11 mouse cellular contexts compared by ENCODE assay signal in genomic region chr19:55469301-55470051, GRCm38 (mm10).
DNase-seq lines count a peak whose midpoint lies in the region; ATAC-seq lines count a peak whose summit lies in the region.
"Had no signal": no experiment of that assay in that cellular context is flagged by ENCODE, and none has a peak within 500 bp of the region (broad histone marks: within the 10 kb centered on the region; RNA-seq: fewer than 3 reads in every experiment).

No protein-coding gene starts in this region.

- peak; percentile 60 for ATAC-seq in forebrain, embryonic 14.5 days
- no peak for ATAC-seq in hindbrain, embryonic 14.5 days (ENCODE audit: low FRiP score)
- ATAC-seq in neural tube, embryonic 12.5 days (ENCODE audit: low FRiP score, low read depth): no peak

- H3K27ac ChIP-seq in forebrain, embryonic 14.5 days (ENCODE audit: low read depth, low read length): 0 out of 2 replicates have a peak overlapping the region, but pooled peaks have one; percentile 23
- H3K27ac ChIP-seq in hindbrain, embryonic 14.5 days: no peak overlapping the region
- no peak overlapping the region for H3K27ac ChIP-seq in neural tube, embryonic 12.5 days

- H3K4me3 ChIP-seq in forebrain, embryonic 14.5 days (ENCODE audit: low read depth, low read length): no peak overlapping the region
- H3K4me3 ChIP-seq in hindbrain, embryonic 14.5 days (replicated peaks; ENCODE audit: low read length): no peak overlapping the region
- no peak overlapping the region for H3K4me3 ChIP-seq in neural tube, embryonic 12.5 days

- no peaks in the 10 kb centered on the region for H3K9me3 ChIP-seq in forebrain, embryonic 14.5 days (replicated peaks; ENCODE audit: control insufficient read depth, low read length)
- no peaks in the 10 kb centered on the region for H3K9me3 ChIP-seq in hindbrain, embryonic 14.5 days (ENCODE audit: control insufficient read depth, low read length)
- no peaks in the 10 kb centered on the region for H3K9me3 ChIP-seq in neural tube, embryonic 12.5 days

- H3K36me3 ChIP-seq in forebrain, embryonic 14.5 days (ENCODE audit: control insufficient read depth, insufficient read depth, low read length): no peaks in the 10 kb centered on the region
- no peaks in the 10 kb centered on the region for H3K36me3 ChIP-seq in hindbrain, embryonic 14.5 days (replicated peaks; ENCODE audit: control insufficient read depth, insufficient read depth)
- H3K36me3 ChIP-seq in neural tube, embryonic 12.5 days: no peaks in the 10 kb centered on the region

- whole genome bisulfite sequencing in forebrain, embryonic 14.5 days: 41% methylated on average over 21 of the region's 21 CpGs
- 50% methylated on average over 21 of the region's 21 CpGs for WGBS in hindbrain, embryonic 14.5 days
- WGBS in neural tube, embryonic 12.5 days: 59% methylated on average over 21 of the region's 21 CpGs

- DNase-seq in layer of hippocampus, adult 11-12 months (ENCODE audit: low spot score): peak; percentile 16
- DNase-seq in layer of hippocampus, adult 8-10 months (ENCODE audit: low spot score in 2 of 2): no peak
- peak; percentile 27 for DNase-seq in forebrain, embryonic 14.5 days (ENCODE audit: low spot score)
- DNase-seq in hindbrain, embryonic 14.5 days (ENCODE audit: low spot score): peak; percentile 34
- no peak for DNase-seq in adrenal gland, adult 2 months
- DNase-seq in B cell, adult 2 months: no peak
- DNase-seq: cerebellum, adult 8-10 months; heart, adult 18-20 months; kidney, postnatal 10 days; left cerebral cortex, postnatal 4 days had no signal

- peaks cover 10% of the 10 kb centered on the region for H3K4me1 ChIP-seq in forebrain, embryonic 14.5 days (ENCODE audit: control insufficient read depth, insufficient read depth, low read length)
- 0 out of 2 replicates have a peak, but pooled peaks cover 9% of the 10 kb centered on the region for H3K4me1 ChIP-seq in hindbrain, embryonic 14.5 days (replicated peaks; ENCODE audit: control insufficient read depth, insufficient read depth, low read length)
- peaks cover 9% of the 10 kb centered on the region for H3K4me1 ChIP-seq in neural tube, embryonic 12.5 days

- peak overlapping the region; percentile 2 for H3K9ac ChIP-seq in forebrain, embryonic 14.5 days (ENCODE audit: low read length)
- no peak overlapping the region for H3K9ac ChIP-seq in hindbrain, embryonic 14.5 days
- H3K9ac ChIP-seq in neural tube, embryonic 12.5 days: no peak overlapping the region

- H3K27me3 ChIP-seq in forebrain, embryonic 14.5 days (replicated peaks; ENCODE audit: control insufficient read depth, insufficient read depth, low read length): no peaks in the 10 kb centered on the region
- H3K27me3 ChIP-seq in hindbrain, embryonic 14.5 days (ENCODE audit: control insufficient read depth, insufficient read depth, low read length): no peaks in the 10 kb centered on the region
- H3K27me3 ChIP-seq in neural tube, embryonic 12.5 days (replicated peaks): no peaks in the 10 kb centered on the region

- peak overlapping the region; percentile 18 for H3K4me2 ChIP-seq in forebrain, embryonic 14.5 days (ENCODE audit: low read length)
- peak overlapping the region; percentile 3; the same call in 1 of the 2 replicates for H3K4me2 ChIP-seq in hindbrain, embryonic 14.5 days (replicated peaks)
- 0 out of 2 replicates have a peak overlapping the region, but pooled peaks have one; percentile 2 for H3K4me2 ChIP-seq in neural tube, embryonic 12.5 days (replicated peaks)

Comparison
In these comparisons a context has a peak if more than half of its experiments do, and no peak if none do; other contexts are left out.
1. DNase-seq: peak in layer of hippocampus, adult 11-12 months (single experiment), forebrain, embryonic 14.5 days (single experiment) and hindbrain, embryonic 14.5 days (single experiment); none in layer of hippocampus, adult 8-10 months (0 of 2), adrenal gland, adult 2 months (single experiment) and B cell, adult 2 months (0 of 2).
2. Peak in every context shown above with its lines, with median percentiles within 50 percentile points of each other: H3K4me2 ChIP-seq.